Comparison of ENCODE assay signal across 24 mouse cellular contexts in genomic region chr7:130617591-130617990, GRCm38 (mm10).
"Had no signal": no experiment of that assay in that cellular context is flagged by ENCODE, and none has a peak within 500 bp of the region (broad histone marks: within the 10 kb centered on the region; RNA-seq: fewer than 3 reads in every experiment).

No protein-coding gene starts in this region.

- H3K4me1 ChIP-seq: limb, embryonic 12.5 days had no signal

- H3K4me2 ChIP-seq: heart, embryonic 12.5 days; hindbrain, embryonic 12.5 days; hindbrain, embryonic 14.5 days; intestine, embryonic 15.5 days; limb, embryonic 12.5 days had no signal

- H3K27me3 ChIP-seq: heart, embryonic 12.5 days; intestine, embryonic 15.5 days; limb, embryonic 12.5 days had no signal

- H3K27ac ChIP-seq: gastrocnemius, adult 2 months; heart, embryonic 10.5 days; hindbrain, embryonic 10.5 days; hindbrain, embryonic 12.5 days; hindbrain, embryonic 14.5 days; intestine, embryonic 15.5 days; layer of hippocampus, adult 2 months; left cerebral cortex, adult 2 months; limb, embryonic 10.5 days; limb, embryonic 12.5 days had no signal

- DNase-seq: gastrocnemius, adult 2 months; gastrocnemius, postnatal 10 days; gastrocnemius, postnatal 25 days; heart, adult 18-20 months; heart, postnatal 10 days; heart, postnatal 4 days; kidney, adult 18-20 months; kidney, adult 8-10 months; kidney, postnatal 10 days; kidney, postnatal 25 days; kidney, postnatal 4 days had no signal

- ATAC-seq: hindbrain, embryonic 16.5 days; inflammation-experienced regulatory T-cells, adult 6 months; intestine, embryonic 15.5 days; intestine, postnatal 0 days had no signal

- H3K9me3 ChIP-seq: heart, embryonic 10.5 days; heart, embryonic 12.5 days; hindbrain, embryonic 10.5 days; hindbrain, embryonic 12.5 days; intestine, embryonic 15.5 days; limb, embryonic 10.5 days; limb, embryonic 12.5 days had no signal

- H3K36me3 ChIP-seq: heart, embryonic 10.5 days; heart, embryonic 12.5 days; hindbrain, embryonic 10.5 days; hindbrain, embryonic 12.5 days; intestine, embryonic 15.5 days; limb, embryonic 10.5 days; limb, embryonic 12.5 days had no signal

- H3K9ac ChIP-seq: heart, embryonic 12.5 days; hindbrain, embryonic 12.5 days; hindbrain, embryonic 14.5 days; intestine, embryonic 15.5 days; limb, embryonic 12.5 days had no signal

- H3K4me3 ChIP-seq: gastrocnemius, adult 2 months; heart, embryonic 10.5 days; heart, embryonic 12.5 days; hindbrain, embryonic 10.5 days; hindbrain, embryonic 12.5 days; intestine, embryonic 15.5 days; layer of hippocampus, adult 2 months; left cerebral cortex, adult 2 months; limb, embryonic 10.5 days; limb, embryonic 12.5 days had no signal
